Mouse (Mus musculus): ENCODE measurements around the gene Matn4.
"Not testable (repeated sequence)": the region's sequence is repeated elsewhere in the genome, so short reads cannot be mapped to it uniquely, and the experiment has no call there.

- TF ChIP-seq CTCF (IDR thresholded peaks at IDR 0.05; ENCODE audit: low read depth, low read length); POLR2A (IDR thresholded peaks at IDR 0.05; ENCODE audit: extremely low read depth, insufficient read depth, low read length): not testable (repeated sequence)
Observed at GRCm38 (mm10) chr2:164347697-164348096, 57.3 kb downstream of the Matn4 start.
